Mouse (Mus musculus) spleen, adult 2 months (tissue): ENCODE measurements around the gene Patl2. TPM values are rescaled to one million over a fixed set of nuclear protein-coding genes. Genes with fewer than 3 reads are reported as not detected.

Source experiments
- DNase-seq, 2 experiments: peaks; one replicate each; pipeline versions ENCODE4 v3.0.0 to v3.0.0-alpha.2; 2012 to 2021; ENCODE audit warnings: low spot score in 2 of 2, low read depth in 1 of 2
- H3K27ac ChIP-seq: fragments of 200-500 bp; 2 replicates; pipeline ENCODE4 v1.5.1; 2012; ENCODE audit warnings: low read length, inconsistent platforms; ENCODE audit not compliant: insufficient read depth
- H3K27me3 ChIP-seq: fragments of 200-500 bp; 2 replicates; pipeline ENCODE4 v1.6.1; 2012; ENCODE audit warnings: mild to moderate bottlenecking, moderate library complexity, low read length, inconsistent platforms; ENCODE audit not compliant: control insufficient read depth, insufficient read depth
- H3K36me3 ChIP-seq: fragments of 200-500 bp; 2 replicates; pipeline ENCODE4 v1.6.1; 2012; ENCODE audit warnings: mild to moderate bottlenecking, low read length, inconsistent platforms; ENCODE audit not compliant: control insufficient read depth, insufficient read depth
- H3K4me1 ChIP-seq: fragments of 200-500 bp; 2 replicates; pipeline ENCODE4 v1.6.1; 2011; ENCODE audit warnings: inconsistent platforms; ENCODE audit not compliant: control insufficient read depth, insufficient read depth, insufficient read length
- H3K4me3 ChIP-seq: fragments of 200-500 bp; 2 replicates; pipeline ENCODE4 v1.5.1; 2011; ENCODE audit warnings: mild to moderate bottlenecking, inconsistent platforms; ENCODE audit not compliant: insufficient read depth, insufficient read length; ENCODE audit errors: extremely low read depth
- CTCF ChIP-seq: fragments of 200-500 bp; IDR thresholded peaks from 2 replicates; pipeline ENCODE4 v1.5.1; 2011; ENCODE audit warnings: mild to moderate bottlenecking, inconsistent platforms; ENCODE audit not compliant: insufficient read depth, insufficient read length, insufficient replicate concordance; ENCODE audit errors: extremely low read depth
- POLR2A ChIP-seq: fragments of 200-500 bp; IDR thresholded peaks from 2 replicates; pipeline ENCODE4 v1.6.1; 2011; ENCODE audit warnings: low read depth, low read length, inconsistent platforms
- WGBS: fragments of 180-500 bp; shearing (Covaris S2); methylation state at CpG from one replicate; pipeline ENCODE4 v1.1.7; 2018; 5-methylcytosine and 5-hydroxymethylcytosine counted together
- polyA plus RNA-seq: library from polyadenylated mRNA; depleted of rRNA; stranded (reverse); fragments of >200 nt; gene quantifications from 2 replicates; pipeline ENCODE4 v1.2.3, GENCODE M21; 2012

Patl2 gene
- polyA plus RNA-seq, 1 experiment: 0.11 TPM

DNA sequence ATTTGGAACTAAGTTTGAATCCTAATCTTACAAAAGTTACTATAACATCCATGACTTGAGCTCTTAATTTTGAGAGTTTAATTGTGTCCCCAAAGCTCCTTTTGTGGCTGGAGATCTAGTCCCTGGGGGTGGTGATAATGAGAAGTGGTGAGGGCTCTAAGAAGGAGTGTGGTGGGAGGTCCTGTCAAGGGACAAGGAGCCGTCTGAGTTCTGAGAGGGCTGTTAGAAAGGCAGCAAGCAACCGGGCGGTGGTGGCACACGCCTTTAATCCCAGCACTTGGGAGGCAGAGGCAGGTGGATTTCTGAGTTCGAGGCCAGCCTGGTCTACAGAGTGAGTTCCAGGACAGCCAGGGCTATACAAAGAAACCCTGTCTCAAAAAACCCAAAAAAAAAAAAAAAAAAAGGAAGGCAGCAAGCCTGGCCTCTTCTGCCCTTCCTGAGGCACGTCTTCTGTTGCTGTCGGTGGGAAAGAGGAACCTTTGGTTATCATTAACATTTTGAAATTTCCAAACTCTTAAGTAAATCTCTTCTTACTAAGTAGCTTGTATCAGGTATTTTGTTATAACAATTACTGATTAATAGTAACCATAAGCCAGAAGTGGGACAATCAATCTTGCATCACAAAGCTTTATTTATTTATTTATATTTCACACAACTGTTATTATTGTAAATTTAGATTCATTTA, 32.2 kb downstream of the Patl2 start:
- DNase-seq: no peak
- Histone ChIP-seq H3K4me3 (no peak overlapping the region), H3K27ac (no peak overlapping the region), H3K4me1 (peaks cover 22% of the 10 kb centered on the region; the same call in 1 of the 2 replicates), H3K27me3 (no peaks in the 10 kb centered on the region), H3K36me3 (peaks cover 40% of the 10 kb centered on the region)
- no peak for TF ChIP-seq POLR2A
- TF ChIP-seq CTCF: no peak
- 58% methylated on average over 7 of the region's 7 CpGs for WGBS

DNA sequence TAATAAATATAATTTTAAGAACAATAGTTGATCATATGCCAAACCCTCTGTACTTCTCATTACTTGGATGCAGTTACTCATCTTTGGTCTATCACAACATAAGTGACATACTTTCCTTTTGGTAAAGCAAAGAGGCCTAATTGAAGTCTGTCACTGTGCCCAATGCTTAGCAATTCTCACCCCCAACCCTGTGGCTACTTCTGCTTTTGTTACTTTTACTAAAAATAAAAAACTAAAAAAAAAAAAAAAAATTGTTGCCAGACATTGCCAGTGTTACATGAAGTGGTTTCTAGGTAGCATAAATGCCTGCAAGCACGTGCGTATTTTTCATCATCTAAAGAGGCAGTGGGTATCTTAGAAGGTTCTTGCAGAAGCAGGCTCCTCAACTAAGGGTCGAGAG, 33.1 kb downstream of the Patl2 start:
- Histone ChIP-seq H3K4me3 (no peak overlapping the region), H3K27ac (no peak overlapping the region), H3K27me3 (no peaks in the 10 kb centered on the region), H3K36me3 (peaks cover 40% of the 10 kb centered on the region), H3K4me1 (peaks cover 22% of the 10 kb centered on the region; the same call in 1 of the 2 replicates)
- DNase-seq: no peak
- no peak for TF ChIP-seq POLR2A
- no peak for TF ChIP-seq CTCF
- 69% methylated on average over 3 of the region's 3 CpGs for WGBS

- Histone ChIP-seq H3K27ac (no peak overlapping the region), H3K4me1 (peaks cover 25% of the 10 kb centered on the region; the same call in 1 of the 2 replicates), H3K4me3 (peak overlapping the region; percentile 3; the same call in 1 of the 2 replicates), H3K36me3 (peaks cover 40% of the 10 kb centered on the region), H3K27me3 (no peaks in the 10 kb centered on the region)
- DNase-seq: no peak
- no peak for TF ChIP-seq CTCF
- 84% methylated on average over 1 of the region's 1 CpGs for WGBS
Observed at GRCm38 (mm10) chr2:122151221-122151620, 34.8 kb downstream of the Patl2 start.

DNA sequence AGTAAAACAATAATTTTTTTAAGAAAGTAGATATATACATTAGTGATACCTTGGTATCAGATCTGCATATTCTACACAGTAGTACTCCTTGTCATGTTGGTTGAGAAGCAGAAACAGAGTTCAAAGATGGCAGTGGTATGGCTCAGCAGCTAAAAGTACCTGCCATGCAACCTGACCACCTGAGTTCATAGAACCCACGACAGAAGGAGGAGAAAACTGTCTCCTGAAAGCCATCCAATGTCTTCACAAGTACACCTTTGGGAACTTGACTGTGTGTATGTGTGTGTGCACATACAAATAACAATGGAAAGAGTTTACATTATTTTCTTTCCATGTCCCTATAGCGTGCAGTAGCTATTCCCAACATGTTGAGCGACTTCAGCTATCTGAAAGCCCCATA, 36.3 kb downstream of the Patl2 start:
- Histone ChIP-seq H3K36me3 (peaks cover 36% of the 10 kb centered on the region), H3K4me3 (peak overlapping the region; percentile 72; the same call in 1 of the 2 replicates), H3K4me1 (peaks cover 18% of the 10 kb centered on the region; the same call in 1 of the 2 replicates), H3K27ac (no peak overlapping the region), H3K27me3 (no peaks in the 10 kb centered on the region)
- no peak for TF ChIP-seq POLR2A
- TF ChIP-seq CTCF: no peak
- DNase-seq: no peak
- 25% methylated on average over 3 of the region's 3 CpGs for WGBS

DNA sequence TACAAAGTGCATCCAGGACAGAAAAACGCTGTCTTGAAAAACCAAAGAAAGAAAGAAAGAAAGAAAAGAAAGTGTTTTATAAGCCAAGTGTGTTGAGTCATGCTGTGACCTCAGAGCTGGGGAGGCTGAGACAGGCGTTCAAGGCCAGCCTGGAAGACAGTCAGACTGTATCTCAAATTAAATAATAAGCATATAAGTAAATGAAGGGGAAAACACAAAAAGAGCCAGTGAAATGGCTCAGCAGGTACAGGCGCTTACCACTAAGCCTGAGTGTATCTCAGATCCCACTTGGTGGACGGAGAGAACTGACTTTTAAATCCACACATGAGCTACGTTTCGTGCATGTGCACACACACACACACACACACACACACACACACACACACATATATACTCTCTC, 36.7 kb downstream of the Patl2 start:
- H3K4me3 ChIP-seq: peak overlapping the region; percentile 72
- peaks cover 18% of the 10 kb centered on the region; the same call in 1 of the 2 replicates for H3K4me1 ChIP-seq
- H3K36me3 ChIP-seq: peaks cover 33% of the 10 kb centered on the region
- TF ChIP-seq POLR2A (no peak), CTCF (no peak)
- DNase-seq: no peak
- no peak overlapping the region for H3K27ac ChIP-seq
- H3K27me3 ChIP-seq: no peaks in the 10 kb centered on the region
- 11% methylated on average over 6 of the region's 6 CpGs for WGBS

GRCm38 (mm10) chr2:122148242-122148917, 37.6 kb downstream of the Patl2 start:
- peak; percentile 79 to 86 for DNase-seq
- WGBS: under 1% methylated on average over 18 of the region's 18 CpGs
- Histone ChIP-seq H3K4me1 (peaks cover 18% of the 10 kb centered on the region; the same call in 1 of the 2 replicates), H3K27ac (peak overlapping the region; percentile 97), H3K36me3 (peaks cover 30% of the 10 kb centered on the region), H3K4me3 (peak overlapping the region; percentile 72), H3K27me3 (no peaks in the 10 kb centered on the region)
- TF ChIP-seq CTCF (no peak), POLR2A (no peak; the same call in 1 of the 2 replicates)
